Mouse (Mus musculus) embryonic fibroblast, embryonic 13.5 days (primary cell): ENCODE data around the gene Qpctl.

Experiments
- CTCF ChIP-seq: IDR thresholded peaks from 2 replicates; pipeline ENCODE4 v1.5.1; 2011; ENCODE audit warnings: mild to moderate bottlenecking, control low read depth, low read length, moderate library complexity, borderline replicate concordance; ENCODE audit not compliant: insufficient read depth
- POLR2A ChIP-seq: IDR thresholded peaks from 2 replicates; pipeline ENCODE4 v1.6.1; 2011; ENCODE audit warnings: low read depth, mild to moderate bottlenecking, control low read depth, low read length, moderate library complexity

- TF ChIP-seq CTCF (no peak), POLR2A (no peak)
These were observed 5.7 kb upstream of the Qpctl start for GRCm38 (mm10) chr7:19154796-19155195.
